Mouse (Mus musculus): ENCODE measurements at regions not wholly inside any gene's neighbourhood (a gene's known extent, or its start where the extent isn't known, plus 50 kb on each side); places are given as distances from the start of the nearest gene placed in this dataset.

DNA sequence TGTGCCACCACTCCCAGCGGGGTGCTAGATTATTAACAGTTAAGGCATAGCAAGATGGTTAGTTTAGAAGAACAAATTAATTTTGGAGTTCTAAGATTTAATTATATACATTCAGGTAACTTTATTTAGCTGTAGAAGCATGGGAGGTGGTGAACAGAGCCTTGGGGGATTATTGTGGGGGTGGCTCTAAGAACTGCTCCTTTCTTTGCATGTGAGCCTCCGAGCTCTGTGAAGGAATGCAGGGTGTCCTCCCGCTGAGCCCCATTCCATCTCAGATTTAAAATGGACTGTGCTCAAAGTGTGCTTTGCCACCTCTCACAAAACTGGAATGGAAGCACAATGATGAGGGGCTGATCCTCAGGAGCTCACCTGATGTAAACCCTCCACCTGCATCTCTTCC is 881.2 kb upstream of the Apob start:
- Histone ChIP-seq H3K9me3 (ENCODE audit: control insufficient read depth, low read length) (no peaks in the 10 kb centered on the region), H3K4me1 (ENCODE audit: control insufficient read depth, insufficient read depth, low read length) (no peaks in the 10 kb centered on the region), H3K9ac (ENCODE audit: low read length) (no peak overlapping the region), H3K27ac (ENCODE audit: low read depth, low read length) (no peak overlapping the region), H3K36me3 (ENCODE audit: control insufficient read depth, insufficient read depth, low read length) (no peaks in the 10 kb centered on the region), H3K27me3 (ENCODE audit: control insufficient read depth, insufficient read depth, low read length) (no peaks in the 10 kb centered on the region), H3K4me2 (no peak overlapping the region), H3K4me3 (ENCODE audit: low read depth, low read length) (no peak overlapping the region)
- WGBS, result 66% methylated on average over 3 of the region's 3 CpGs
- ATAC-seq (ENCODE audit: low FRiP score) (no peak), DNase-seq (ENCODE audit: low spot score, missing footprints) (no peak)

DNA sequence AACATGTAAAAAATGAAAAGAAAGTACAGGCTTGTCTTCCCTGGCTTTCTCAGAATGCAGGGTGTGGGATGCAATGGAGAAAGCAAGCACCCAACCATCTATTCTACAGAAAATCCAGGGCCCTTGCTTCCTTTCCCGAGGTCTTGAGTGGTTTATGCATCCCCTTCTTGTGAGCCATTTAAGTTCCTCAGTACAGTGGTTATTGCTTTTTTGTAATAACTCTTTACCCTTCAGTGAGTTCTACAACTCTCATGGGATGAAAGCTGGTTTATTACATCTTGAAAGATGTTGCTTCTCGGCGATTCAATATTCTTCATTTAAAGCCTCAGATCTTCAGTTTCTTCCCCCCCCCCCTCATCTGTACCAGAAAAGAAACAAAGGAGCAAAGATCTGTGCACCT is 838.4 kb upstream of the Apob start:
- Histone ChIP-seq H3K4me1 (ENCODE audit: control insufficient read depth, insufficient read depth, low read length) (no peaks in the 10 kb centered on the region), H3K4me3 (ENCODE audit: low read depth, low read length) (no peak overlapping the region), H3K9me3 (ENCODE audit: control insufficient read depth, low read length) (no peaks in the 10 kb centered on the region), H3K27ac (ENCODE audit: low read depth, low read length) (no peak overlapping the region), H3K36me3 (ENCODE audit: control insufficient read depth, insufficient read depth, low read length) (no peaks in the 10 kb centered on the region), H3K9ac (ENCODE audit: low read length) (no peak overlapping the region), H3K27me3 (ENCODE audit: control insufficient read depth, insufficient read depth, low read length) (no peaks in the 10 kb centered on the region), H3K4me2 (no peak overlapping the region)
- DNase-seq (ENCODE audit: low spot score, missing footprints) (no peak), ATAC-seq (ENCODE audit: low FRiP score) (no peak)
- 82% methylated on average over 3 of the region's 3 CpGs for WGBS

All from midbrain, embryonic 11.5 days (tissue).